Mouse (Mus musculus) embryonic facial prominence, embryonic 11.5 days (tissue): Measurements from ENCODE around the gene Alx3. TPM values are rescaled to one million over a fixed set of nuclear protein-coding genes. Genes with fewer than 3 reads are reported as not detected.

Experiments used
- ATAC-seq: fragments of 200-750 bp; cut with Nextera tagmentation; replicated peaks from 2 replicates; pipeline ENCODE4 v1.8.0; 2017; ENCODE audit warnings: low read depth; ENCODE audit not compliant: insufficient number of reproducible peaks, low FRiP score, low TSS enrichment
- DNase-seq: peaks from one replicate; pipeline ENCODE4 v3.0.0-alpha.2; 2015; ENCODE audit warnings: low spot score
- H3K27ac ChIP-seq: fragments of 300-500 bp; sonication (generic); replicated peaks from 2 replicates; pipeline ENCODE4 v1.5.1; 2014; ENCODE audit warnings: mild to moderate bottlenecking, low read depth, low read length, control low read depth
- H3K27me3 ChIP-seq: fragments of 300-500 bp; sonication (generic); 2 replicates; pipeline ENCODE4 v1.6.1; 2014; ENCODE audit warnings: mild to moderate bottlenecking, low read length, moderate library complexity, mixed read lengths; ENCODE audit not compliant: control insufficient read depth, insufficient read depth
- H3K36me3 ChIP-seq: fragments of 300-500 bp; sonication (generic); replicated peaks from 2 replicates; pipeline ENCODE4 v1.6.1; 2014; ENCODE audit warnings: low read depth, mild to moderate bottlenecking, low read length, moderate library complexity, mixed read lengths; ENCODE audit not compliant: control insufficient read depth, insufficient read depth
- H3K4me1 ChIP-seq: fragments of 300-500 bp; sonication (generic); 2 replicates; pipeline ENCODE4 v1.6.1; 2014; ENCODE audit warnings: low read length, mixed read lengths; ENCODE audit not compliant: control insufficient read depth, insufficient read depth
- H3K4me2 ChIP-seq: fragments of 300-500 bp; sonication (generic); 2 replicates; pipeline ENCODE4 v1.6.1; 2014; ENCODE audit warnings: low read depth, mild to moderate bottlenecking, control low read depth, low read length, moderate library complexity
- H3K4me3 ChIP-seq: fragments of 300-500 bp; sonication (generic); 2 replicates; pipeline ENCODE4 v1.5.1; 2014; ENCODE audit warnings: low read depth, low read length, control low read depth
- H3K9ac ChIP-seq: fragments of 300-500 bp; sonication (generic); replicated peaks from 2 replicates; pipeline ENCODE4 v1.6.1; 2014; ENCODE audit warnings: mild to moderate bottlenecking, control low read depth, low read length
- H3K9me3 ChIP-seq: fragments of 300-500 bp; sonication (generic); replicated peaks from 2 replicates; pipeline ENCODE4 v1.6.1; 2016; ENCODE audit warnings: mild to moderate bottlenecking, low read length, inconsistent platforms, mixed read lengths; ENCODE audit not compliant: control insufficient read depth
- WGBS: fragments of 180-500 bp; shearing (Covaris S2); extraction: QIAGEN DNeasy Blood & Tissue Kit; methylation state at CpG from one replicate; pipeline ENCODE4 v1.1.7; 2014; 5-methylcytosine and 5-hydroxymethylcytosine counted together
- polyA plus RNA-seq: library from polyadenylated mRNA; unstranded; fragments of >200 nt; fragmentation: Nextera tagmentation; extraction: Ambion mirVana; gene quantifications from 2 replicates; pipeline ENCODE4 v1.2.1, GENCODE M21; 2014

Alx3 gene
- polyA plus RNA-seq, 1 experiment from 2014 or later, result 34.3 TPM

DNA sequence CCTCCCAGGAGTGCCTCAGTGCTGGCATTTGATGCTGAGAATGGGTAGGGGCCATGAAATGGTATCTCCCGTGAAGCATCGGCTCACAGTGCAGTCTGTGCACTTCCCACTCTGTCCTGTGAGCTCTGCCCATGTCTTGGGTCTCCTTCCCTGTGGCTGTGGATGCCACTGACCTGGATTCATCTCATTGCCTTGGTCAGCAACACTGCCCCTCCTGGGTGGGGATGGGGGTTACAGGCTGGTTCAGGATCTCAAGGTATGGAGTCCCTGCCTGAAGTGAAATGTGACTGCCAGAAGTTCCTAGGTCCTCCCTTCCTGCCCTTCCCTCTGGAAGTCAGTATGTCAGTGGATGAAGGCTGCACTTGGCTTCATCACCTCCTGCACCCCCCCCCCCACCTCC lies 32.7 kb upstream of the Alx3 start:
- 94% methylated on average over 2 of the region's 2 CpGs for WGBS
- Histone ChIP-seq H3K4me2 (no peak overlapping the region), H3K36me3 (no peaks in the 10 kb centered on the region), H3K27ac (no peak overlapping the region), H3K4me1 (peaks cover 7% of the 10 kb centered on the region; the same call in 1 of the 2 replicates), H3K9ac (no peak overlapping the region), H3K4me3 (no peak overlapping the region), H3K9me3 (no peaks in the 10 kb centered on the region), H3K27me3 (no peaks in the 10 kb centered on the region)
- no peak for ATAC-seq
- no peak for DNase-seq

DNA sequence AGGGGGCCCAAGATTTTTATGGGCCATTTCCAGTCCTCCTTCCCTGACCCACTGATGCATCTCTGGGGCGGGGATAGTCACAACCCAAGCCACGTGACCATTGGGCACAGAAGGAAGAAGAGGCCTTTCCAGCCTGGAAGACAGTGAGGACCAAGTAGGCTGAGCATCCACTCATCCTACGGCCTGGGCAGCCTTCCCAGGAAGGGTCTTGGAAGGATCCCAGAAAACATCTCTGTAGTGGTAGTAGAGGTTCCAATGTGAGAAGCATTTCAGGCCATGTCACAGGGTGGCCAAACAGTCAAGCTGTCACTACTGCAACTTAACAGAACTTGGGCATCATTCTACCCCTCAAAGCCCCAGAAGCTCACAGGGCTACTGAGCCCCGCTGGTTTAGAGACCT lies 32.2 kb upstream of the Alx3 start:
- 88% methylated on average over 4 of the region's 4 CpGs for WGBS
- no peak for ATAC-seq
- no peak for DNase-seq

DNA sequence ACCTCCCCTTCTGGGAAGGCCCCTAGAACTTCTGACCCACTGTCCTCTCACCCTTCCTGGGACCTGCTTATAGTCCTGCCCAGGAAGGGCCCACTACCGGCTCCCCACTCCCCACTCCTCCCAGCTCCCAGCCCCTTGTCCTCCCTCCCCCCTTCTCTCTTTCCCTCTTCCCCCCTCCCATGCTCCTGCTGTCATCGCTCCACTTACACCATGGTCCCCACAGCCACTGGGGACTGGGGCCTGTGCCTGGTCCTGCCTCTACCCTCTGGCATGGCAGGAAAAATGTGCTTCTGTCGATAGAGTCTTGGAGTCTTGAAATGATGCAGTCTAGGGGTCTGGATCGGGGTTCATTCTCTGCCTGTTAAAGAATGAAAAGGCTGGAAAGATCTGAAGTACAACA lies 31.0 kb upstream of the Alx3 start:
- WGBS, result 27% methylated on average over 4 of the region's 4 CpGs
- H3K9me3 ChIP-seq, result no peaks in the 10 kb centered on the region
- no peak for DNase-seq
- H3K4me3 ChIP-seq, result no peak overlapping the region
- no peak overlapping the region for H3K27ac ChIP-seq
- H3K4me1 ChIP-seq, result peaks cover 7% of the 10 kb centered on the region; the same call in 1 of the 2 replicates
- ATAC-seq, result no peak
- H3K4me2 ChIP-seq, result no peak overlapping the region
- no peak overlapping the region for H3K9ac ChIP-seq
- no peaks in the 10 kb centered on the region for H3K27me3 ChIP-seq
- no peaks in the 10 kb centered on the region for H3K36me3 ChIP-seq

More for the DNA sequence above, 32.2 kb upstream of the Alx3 start:
- H3K4me2 ChIP-seq, result no peak overlapping the region
- no peaks in the 10 kb centered on the region for H3K36me3 ChIP-seq
- H3K9ac ChIP-seq, result no peak overlapping the region
- no peaks in the 10 kb centered on the region for H3K27me3 ChIP-seq
- no peak overlapping the region for H3K4me3 ChIP-seq
- H3K27ac ChIP-seq, result no peak overlapping the region
- no peaks in the 10 kb centered on the region for H3K9me3 ChIP-seq
- H3K4me1 ChIP-seq, result peaks cover 7% of the 10 kb centered on the region; the same call in 1 of the 2 replicates

DNA sequence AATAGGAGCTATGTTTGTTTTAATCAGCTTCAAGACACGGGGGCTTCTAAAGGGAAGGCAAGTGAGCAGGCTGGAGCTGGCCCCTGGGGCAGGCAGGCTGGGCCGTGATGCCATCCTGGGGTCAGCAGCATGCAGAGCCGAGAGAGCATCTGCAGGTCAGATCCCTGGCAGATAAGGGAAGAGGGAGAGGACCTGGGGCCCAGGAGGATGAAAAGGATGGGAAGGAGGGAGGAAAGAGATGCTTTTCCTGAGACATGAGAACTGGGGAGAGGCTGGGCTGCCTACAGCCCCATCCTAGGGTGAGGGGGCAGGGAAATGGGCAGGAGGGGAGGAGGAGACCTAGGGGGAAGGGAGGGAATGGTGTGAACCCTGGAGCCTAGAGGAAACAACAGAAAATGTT lies 29.5 kb upstream of the Alx3 start:
- ATAC-seq, result 0 out of 2 replicates have a peak, but pooled peaks have one; percentile 24
- Histone ChIP-seq H3K4me2 (no peak overlapping the region), H3K4me1 (peaks cover 7% of the 10 kb centered on the region; the same call in 1 of the 2 replicates), H3K27ac (no peak overlapping the region), H3K27me3 (no peaks in the 10 kb centered on the region), H3K9me3 (no peaks in the 10 kb centered on the region), H3K36me3 (no peaks in the 10 kb centered on the region), H3K4me3 (no peak overlapping the region), H3K9ac (0 out of 2 replicates have a peak overlapping the region, but pooled peaks have one; percentile 22)
- WGBS, result 25% methylated on average over 3 of the region's 3 CpGs
- DNase-seq, result peak; percentile 45

DNA sequence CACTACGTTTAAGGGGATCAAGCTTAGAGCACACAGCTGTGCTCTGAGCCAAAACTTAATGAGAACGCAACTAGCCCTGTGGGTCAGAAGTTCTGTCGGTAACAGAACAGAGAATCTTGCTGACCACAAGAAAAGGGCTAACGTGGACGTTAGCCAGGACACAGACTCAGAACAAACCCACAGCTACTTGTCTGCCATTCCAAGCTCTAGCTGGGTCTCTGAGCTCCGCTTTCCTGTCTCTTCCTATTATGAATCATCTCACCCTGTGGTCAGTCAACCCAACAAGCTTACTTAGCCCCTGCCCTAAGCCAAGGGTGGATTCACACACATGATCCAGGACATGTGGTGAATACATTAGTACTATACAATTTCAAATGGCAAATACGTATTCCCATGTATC lies 27.1 kb upstream of the Alx3 start:
- Histone ChIP-seq H3K4me2 (no peak overlapping the region), H3K36me3 (no peaks in the 10 kb centered on the region), H3K9me3 (no peaks in the 10 kb centered on the region), H3K9ac (no peak overlapping the region), H3K27ac (no peak overlapping the region), H3K27me3 (no peaks in the 10 kb centered on the region), H3K4me3 (no peak overlapping the region), H3K4me1 (peaks cover 7% of the 10 kb centered on the region; the same call in 1 of the 2 replicates)
- DNase-seq (no peak), ATAC-seq (no peak)
- 82% methylated on average over 7 of the region's 7 CpGs for whole genome bisulfite sequencing

- no peaks in the 10 kb centered on the region for H3K27me3 ChIP-seq
- no peak overlapping the region for H3K27ac ChIP-seq
- no peaks in the 10 kb centered on the region for H3K36me3 ChIP-seq
- H3K4me3 ChIP-seq, result no peak overlapping the region
- no peak overlapping the region for H3K4me2 ChIP-seq
- DNase-seq (no peak), ATAC-seq (no peak)
- H3K9ac ChIP-seq, result no peak overlapping the region
- peaks cover 3% of the 10 kb centered on the region; the same call in 1 of the 2 replicates for H3K4me1 ChIP-seq
- 60% methylated on average over 4 of the region's 4 CpGs for WGBS
- H3K9me3 ChIP-seq, result no peaks in the 10 kb centered on the region
Measured at GRCm38 (mm10) chr3:107568721-107569120, 26.1 kb upstream of the Alx3 start.

- Histone ChIP-seq H3K4me1 (no peaks in the 10 kb centered on the region), H3K36me3 (no peaks in the 10 kb centered on the region), H3K9me3 (no peaks in the 10 kb centered on the region), H3K4me2 (no peak overlapping the region), H3K27ac (no peak overlapping the region), H3K27me3 (no peaks in the 10 kb centered on the region), H3K9ac (no peak overlapping the region), H3K4me3 (no peak overlapping the region)
- WGBS, result 53% methylated on average over 2 of the region's 2 CpGs
- ATAC-seq (no peak), DNase-seq (no peak)
Measured at GRCm38 (mm10) chr3:107571205-107571604, 23.6 kb upstream of the Alx3 start.

- no peak overlapping the region for H3K4me3 ChIP-seq
- H3K4me1 ChIP-seq, result no peaks in the 10 kb centered on the region
- no peaks in the 10 kb centered on the region for H3K9me3 ChIP-seq
- peaks cover 7% of the 10 kb centered on the region for H3K27me3 ChIP-seq
- ATAC-seq, result no peak
- H3K4me2 ChIP-seq, result no peak overlapping the region
- no peak overlapping the region for H3K9ac ChIP-seq
- no peak for DNase-seq
- H3K36me3 ChIP-seq, result no peaks in the 10 kb centered on the region
- no peak overlapping the region for H3K27ac ChIP-seq
- 84% methylated on average over 3 of the region's 3 CpGs for WGBS
Measured at GRCm38 (mm10) chr3:107576807-107577206, 18.0 kb upstream of the Alx3 start.
